ENCODE assay signal across 8 mouse cellular contexts in genomic region chr19:45436019-45436418, GRCm38 (mm10).
DNase-seq lines count a peak whose midpoint lies in the region; ATAC-seq lines count a peak whose summit lies in the region.
"Not testable (repeated sequence)": the region's sequence is repeated elsewhere in the genome, so short reads cannot be mapped to it uniquely, and the experiment has no call there.

No protein-coding gene starts in this region.

- not testable (repeated sequence) for H3K9ac ChIP-seq in hindbrain, embryonic 11.5 days (ENCODE audit: low read depth, low read length); lung, embryonic 16.5 days (ENCODE audit: low read length)

- not testable (repeated sequence) for H3K36me3 ChIP-seq in hindbrain, embryonic 11.5 days (ENCODE audit: control insufficient read depth, insufficient read depth, low read length); lung, embryonic 16.5 days (ENCODE audit: control insufficient read depth, insufficient read depth, low read length)

- peak; percentile 82 for DNase-seq in R1 (ENCODE audit: low read depth, low spot score)
- DNase-seq in cerebellum, postnatal 10 days = peak; percentile 80 to 83
- DNase-seq in frontal cortex, postnatal 25 days (ENCODE audit: low spot score in 2 of 2) = peak; percentile 52 to 57
- DNase-seq in hindbrain, embryonic 11.5 days (ENCODE audit: low spot score) = peak; percentile 76
- peak; percentile 69 for DNase-seq in layer of hippocampus, adult 9-11 months
- peak; percentile 74 for DNase-seq in right cerebral cortex, adult 18-20 months
- peak; percentile 61 for DNase-seq in urinary bladder, postnatal 14 days (ENCODE audit: low spot score)

- H3K27ac ChIP-seq in hindbrain, embryonic 11.5 days (ENCODE audit: low read depth, low read length); lung, embryonic 16.5 days (ENCODE audit: low read length): not testable (repeated sequence)

- not testable (repeated sequence) for H3K4me3 ChIP-seq in hindbrain, embryonic 11.5 days (ENCODE audit: low read depth, low read length); lung, embryonic 16.5 days (ENCODE audit: low read length)

- not testable (repeated sequence) for ATAC-seq in hindbrain, embryonic 11.5 days (ENCODE audit: low FRiP score)
- ATAC-seq in lung, embryonic 16.5 days (ENCODE audit: low read depth) = peak; percentile 61; the same call in 1 of the 2 replicates

- H3K27me3 ChIP-seq in hindbrain, embryonic 11.5 days (ENCODE audit: control insufficient read depth, insufficient read depth, low read length); lung, embryonic 16.5 days (ENCODE audit: control insufficient read depth, insufficient read depth, low read depth, low read length): not testable (repeated sequence)

- H3K4me1 ChIP-seq in hindbrain, embryonic 11.5 days (replicated peaks; ENCODE audit: control insufficient read depth, insufficient read depth, low read length); lung, embryonic 16.5 days (replicated peaks; ENCODE audit: control insufficient read depth, insufficient read depth, low read length): not testable (repeated sequence)

- not testable (repeated sequence) for H3K4me2 ChIP-seq in hindbrain, embryonic 11.5 days (replicated peaks; ENCODE audit: low read depth, low read length); lung, embryonic 16.5 days (ENCODE audit: low read depth, low read length)

- H3K9me3 ChIP-seq in hindbrain, embryonic 11.5 days (ENCODE audit: control insufficient read depth, low read length); lung, embryonic 16.5 days (ENCODE audit: control insufficient read depth, low read length): not testable (repeated sequence)
